Mouse (Mus musculus) layer of hippocampus, postnatal 25 days (tissue): ENCODE measurements at regions not wholly inside any gene's neighbourhood (a gene's known extent, or its start where the extent isn't known, plus 50 kb on each side); places are given as distances from the start of the nearest gene placed in this dataset.
A peak's percentile ranks its signal among the peaks of the same experiment; 100 is the strongest.

Experiments used
- DNase-seq, 2 experiments: peaks; one replicate each; pipeline ENCODE4 v3.0.0; 2022; ENCODE audit warnings: mixed read lengths in 2 of 2, low spot score in 1 of 2; ENCODE audit errors: extremely low spot score in 1 of 2

DNA sequence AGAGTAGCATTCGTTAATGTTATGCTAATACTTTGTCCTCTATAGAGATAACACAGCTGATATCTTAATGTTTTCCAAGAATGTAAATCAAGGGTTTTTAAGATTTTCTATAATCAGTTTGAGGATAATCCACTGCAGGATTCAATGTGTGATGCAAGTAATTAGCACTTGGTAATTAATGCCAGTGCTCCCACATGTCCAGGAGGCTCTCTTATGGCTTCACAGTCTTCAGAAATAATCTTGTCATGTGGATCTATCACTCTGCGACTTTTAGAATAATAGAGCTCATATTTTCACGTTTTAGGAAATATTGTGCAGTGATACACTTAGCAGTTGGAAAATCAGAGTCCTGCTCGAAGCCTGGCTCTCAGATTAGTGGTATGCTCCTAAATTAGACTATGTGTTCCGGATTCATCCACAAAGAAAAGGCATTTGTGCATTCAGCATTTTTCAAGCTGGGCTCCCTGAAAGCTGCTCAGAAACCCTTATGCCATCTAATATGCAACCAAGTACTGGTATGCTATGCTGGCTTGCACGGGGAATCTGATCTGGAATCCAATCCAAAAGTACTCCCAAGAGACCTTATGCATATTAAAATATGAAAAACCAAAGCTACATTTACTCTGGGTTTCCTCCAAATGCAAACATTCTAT is 1302.8 kb upstream of the Tyrp1 start:
- peak in 1 of 2 experiments; percentile 3 for DNase-seq

DNA sequence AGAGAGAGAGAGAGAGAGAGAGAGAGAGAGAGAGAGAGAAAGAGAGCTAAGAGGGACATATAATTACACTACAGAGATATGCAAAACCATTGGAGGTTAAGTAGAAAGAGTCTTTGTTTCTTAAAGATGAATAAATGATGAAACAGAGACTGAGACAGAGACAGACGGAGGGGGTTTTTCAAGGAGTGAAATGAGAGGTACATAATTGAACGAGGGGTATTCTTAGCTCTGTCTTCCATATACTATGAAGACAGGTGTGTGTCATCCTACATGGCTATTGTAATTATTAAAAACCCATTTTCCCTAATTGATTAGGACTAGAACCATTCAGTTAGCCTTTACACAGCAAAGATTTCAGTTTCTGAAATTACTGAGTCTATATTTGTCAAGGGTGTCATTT is 1302.2 kb upstream of the Tyrp1 start:
- DNase-seq, result no peak

DNA sequence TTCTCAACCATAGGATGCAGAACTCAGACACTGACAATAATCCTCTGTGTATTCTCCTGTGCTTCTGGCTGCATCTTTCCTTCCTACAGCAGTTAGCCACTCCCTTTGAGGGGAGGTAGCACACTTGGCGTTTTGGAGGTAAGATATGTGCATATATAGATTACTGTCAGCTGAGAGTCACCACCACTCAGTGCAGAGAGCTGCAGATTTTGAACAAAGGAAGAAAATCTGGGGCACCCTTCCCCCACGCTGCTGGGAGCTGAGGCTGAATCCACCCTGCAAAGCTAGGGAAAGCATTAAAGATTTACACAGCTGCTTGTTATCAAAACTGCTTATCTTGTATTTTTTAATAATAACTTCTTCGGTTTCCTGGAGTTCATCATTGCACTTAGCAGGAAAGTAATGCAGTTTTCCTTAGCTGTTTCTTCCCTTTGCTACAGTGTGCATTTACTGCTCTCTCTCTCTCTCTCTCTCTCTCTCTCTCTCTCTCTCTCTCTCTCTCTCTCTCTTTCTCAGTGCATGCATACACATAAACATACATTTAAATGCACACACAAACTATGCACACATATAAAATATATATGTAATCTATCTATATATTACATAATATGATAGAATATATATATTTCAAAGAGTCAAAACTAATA is 1301.4 kb upstream of the Tyrp1 start:
- DNase-seq, result peak; percentile 6 to 11

DNA sequence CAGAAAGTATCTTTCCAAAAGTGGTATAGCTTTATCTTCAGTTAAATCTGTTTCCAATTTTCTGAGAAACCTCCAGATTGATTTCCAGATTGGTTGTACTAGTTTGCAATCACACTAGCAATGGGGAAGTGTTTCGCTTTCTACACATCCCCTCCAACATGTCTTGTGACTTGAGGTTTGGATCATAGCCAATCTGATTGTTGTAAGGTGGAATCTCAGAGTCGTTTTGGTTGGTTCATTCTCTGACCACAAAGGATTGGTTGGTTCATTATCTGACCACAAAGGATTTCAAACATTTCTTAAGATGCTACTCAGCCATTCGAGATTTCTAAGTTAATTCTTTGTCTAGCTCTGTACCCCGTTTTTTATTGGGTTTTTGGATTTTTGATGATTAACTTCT is 1288.5 kb upstream of the Tyrp1 start:
- no peak for DNase-seq
